Mouse (Mus musculus) liver, postnatal 0 days (tissue): ENCODE data around the gene Dnajb3.

ENCODE experiments used
- CTCF ChIP-seq: sonication (generic); IDR thresholded peaks from 2 replicates; pipeline ENCODE4 v1.5.1; 2016; ENCODE audit warnings: antibody characterized with exemption, low read depth
- EP300 ChIP-seq: IDR thresholded peaks from 2 replicates; pipeline ENCODE4 v1.6.1; 2016; ENCODE audit warnings: antibody characterized with exemption, low read depth, mild to moderate bottlenecking

DNA sequence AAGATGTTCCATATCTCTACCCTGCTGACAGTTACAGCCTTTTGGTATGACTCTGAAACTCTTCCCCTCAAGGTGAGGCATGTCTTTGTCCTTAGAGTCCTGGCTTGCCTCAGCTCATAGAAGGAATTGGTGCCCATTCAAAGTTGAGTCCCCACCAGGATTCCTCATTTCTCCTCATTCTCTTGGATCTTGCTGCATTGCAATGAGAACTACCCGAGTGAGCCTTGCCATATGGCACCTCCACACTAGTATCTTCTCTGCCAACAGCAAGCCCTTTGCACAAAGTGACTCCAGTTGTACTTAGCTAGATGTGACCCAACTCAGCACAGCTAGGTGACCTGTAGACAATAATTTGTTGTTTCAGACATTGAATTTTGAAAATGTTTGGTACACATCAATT, 18.0 kb upstream of the Dnajb3 start:
- TF ChIP-seq CTCF (no peak), EP300 (no peak)
